Mouse (Mus musculus) CD4-positive, CD25-positive, alpha-beta regulatory T cell, adult 4 months (primary cell): Measurements from ENCODE around the gene Preb. TPM values are rescaled to one million over a fixed set of nuclear protein-coding genes. Genes with fewer than 3 reads are reported as not detected.

ENCODE experiments used
- polyA plus RNA-seq, 2 experiments: library from polyadenylated mRNA; unstranded; fragments of 100-300 nt; shearing (Covaris generic); gene quantifications; one replicate each; pipeline ENCODE4 v1.2.1; 2017

Gene Preb
- polyA plus RNA-seq, 2 experiments from 2014 or later, result 83.6 to 112 TPM

Other genes starting within 250 kb of the Preb start
- not detected for gene Dpysl5, start 248.8 kb downstream of the Preb start, polyA plus RNA-seq
- gene Mapre3, start 145.7 kb downstream of the Preb start, polyA plus RNA-seq, result 1 to 10 TPM; 3.0 to 4.1 TPM
- 10 to 100 TPM; 28.4 to 41.1 TPM for gene Tmem214, start 92.3 kb downstream of the Preb start, polyA plus RNA-seq
- gene Agbl5, start 71.7 kb downstream of the Preb start, polyA plus RNA-seq, result 1 to 10 TPM; 4.4 to 5.5 TPM
- 100 to 1,000 TPM; 200 to 285 TPM for gene Ost4, start 52.6 kb downstream of the Preb start, polyA plus RNA-seq
- under 1 TPM; 0.32 to 0.90 TPM for gene Emilin1, start 47.0 kb downstream of the Preb start, polyA plus RNA-seq
- 10 to 100 TPM; 20.3 to 26.3 TPM for gene Khk, start 38.9 kb downstream of the Preb start, polyA plus RNA-seq
- 1 to 10 TPM in 1 of 2 experiments, not detected in 1; 1.7 TPM for gene Cgref1, start 14.8 kb downstream of the Preb start, polyA plus RNA-seq
- gene Tcf23, start 8.3 kb upstream of the Preb start, polyA plus RNA-seq, result not detected
- 10 to 100 TPM; 80.7 to 89.3 TPM for gene Atraid, start 88.0 kb upstream of the Preb start, polyA plus RNA-seq
- gene Slc5a6, start 88.6 kb upstream of the Preb start, polyA plus RNA-seq, result 1 to 10 TPM; 6.5 to 7.9 TPM
- gene Cad, start 94.4 kb upstream of the Preb start, polyA plus RNA-seq, result 10 to 100 TPM in 1 of 2 experiments, 1 to 10 TPM in 1; 7.7 to 14.0 TPM
- gene Dnajc5g, start 145.9 kb upstream of the Preb start, polyA plus RNA-seq, result not detected
- not detected for gene Slc30a3, start 147.9 kb upstream of the Preb start, polyA plus RNA-seq
- not detected for gene Trim54, start 156.4 kb upstream of the Preb start, polyA plus RNA-seq
- gene Ucn, start 178.5 kb upstream of the Preb start, polyA plus RNA-seq, result not detected
- gene Mpv17, start 193.9 kb upstream of the Preb start, polyA plus RNA-seq, result 10 to 100 TPM; 64.4 to 66.7 TPM
- 1 to 10 TPM; 1.2 to 1.5 TPM for gene Gm29609, start 219.6 kb upstream of the Preb start, polyA plus RNA-seq
- gene Gtf3c2, start 219.8 kb upstream of the Preb start, polyA plus RNA-seq, result 100 to 1,000 TPM in 1 of 2 experiments, 10 to 100 TPM in 1; 70.2 to 126 TPM
- gene Snx17, start 232.9 kb upstream of the Preb start, polyA plus RNA-seq, result 100 to 1,000 TPM; 111 to 171 TPM
- 10 to 100 TPM; 47.9 to 49.1 TPM for gene Eif2b4, start 233.1 kb upstream of the Preb start, polyA plus RNA-seq
- gene Zfp513, start 241.9 kb upstream of the Preb start, polyA plus RNA-seq, result 1 to 10 TPM; 4.6 to 6.7 TPM